Mouse (Mus musculus) myocyte (in vitro differentiated cells): Measurements from ENCODE around the gene Skp2.

Source experiments
- CEBPB ChIP-seq: IDR thresholded peaks from 2 replicates; pipeline ENCODE4 v1.6.1; 2011; ENCODE audit warnings: mild to moderate bottlenecking, moderate library complexity; ENCODE audit not compliant: poor library complexity, insufficient read depth, severe bottlenecking
- E2F4 ChIP-seq: IDR thresholded peaks from one replicate; pipeline ENCODE4 v1.6.1; 2011; ENCODE audit warnings: mild to moderate bottlenecking, control low read depth, moderate library complexity; ENCODE audit not compliant: insufficient read depth
- MAX ChIP-seq: IDR thresholded peaks from one replicate; pipeline ENCODE4 v1.6.1; 2011; ENCODE audit warnings: low read depth, mild to moderate bottlenecking, control low read depth
- MYOD1 ChIP-seq, 3 experiments: IDR thresholded peaks; one replicate each; pipeline ENCODE4 v1.6.1; 2011; ENCODE audit warnings: control low read depth in 2 of 3, low read depth in 2 of 3, mild to moderate bottlenecking in 2 of 3, moderate library complexity in 1 of 3; ENCODE audit not compliant: insufficient read length in 2 of 3, control insufficient read depth in 1 of 3
- MYOG ChIP-seq, 3 experiments: IDR thresholded peaks; one replicate each; pipeline ENCODE4 v1.6.1; 2011; ENCODE audit warnings: control low read depth in 2 of 3, low read depth in 2 of 3, mild to moderate bottlenecking in 2 of 3; ENCODE audit not compliant: insufficient read length in 2 of 3, control insufficient read depth in 1 of 3, insufficient read depth in 1 of 3
- POLR2A ChIP-seq: IDR thresholded peaks from one replicate; pipeline ENCODE4 v1.6.1; 2011; ENCODE audit warnings: low read depth, mild to moderate bottlenecking, control low read depth, moderate library complexity; ENCODE audit not compliant: insufficient read length
- POLR2AphosphoS2 ChIP-seq: IDR thresholded peaks from one replicate; pipeline ENCODE4 v1.6.1; 2011; ENCODE audit warnings: low read depth, control low read depth; ENCODE audit not compliant: insufficient read length
- REST ChIP-seq: IDR thresholded peaks from one replicate; pipeline ENCODE4 v1.6.1; 2011; ENCODE audit warnings: mild to moderate bottlenecking, control low read depth, moderate library complexity; ENCODE audit not compliant: insufficient read depth, insufficient read length
- SRF ChIP-seq: IDR thresholded peaks from one replicate; pipeline ENCODE4 v1.6.1; 2011; ENCODE audit warnings: low read depth; ENCODE audit not compliant: control insufficient read depth, insufficient read length
- TCF12 ChIP-seq: IDR thresholded peaks from one replicate; pipeline ENCODE4 v1.6.1; 2011; ENCODE audit warnings: mild to moderate bottlenecking, control low read depth; ENCODE audit not compliant: poor library complexity, insufficient read depth, severe bottlenecking
- USF1 ChIP-seq: IDR thresholded peaks from one replicate; pipeline ENCODE4 v1.6.1; 2011; ENCODE audit warnings: low read depth, mild to moderate bottlenecking, control low read depth, moderate library complexity

DNA sequence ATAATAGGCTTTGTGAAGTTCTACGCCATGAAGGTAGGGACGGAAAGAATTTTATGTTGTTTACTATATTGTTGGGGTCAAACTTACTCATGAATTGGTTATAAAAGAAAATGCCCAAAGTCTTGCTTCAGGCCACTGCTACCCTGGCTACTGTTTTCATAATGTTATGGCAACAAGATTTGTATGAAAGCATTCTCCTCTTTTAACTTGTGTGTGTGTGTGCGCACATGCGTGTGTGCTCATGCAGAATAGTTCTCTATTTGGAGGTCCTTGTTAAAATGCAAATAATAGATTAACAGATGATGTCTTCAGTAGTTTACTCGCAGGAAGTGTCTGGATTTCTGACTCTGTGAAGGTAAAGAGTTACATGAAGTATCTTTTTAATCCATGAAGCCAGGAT lies 81.5 kb downstream of the Skp2 start:
- TF ChIP-seq POLR2A = no peak
- no peak for TF ChIP-seq CEBPB
- TF ChIP-seq POLR2AphosphoS2 = no peak
- no peak for TF ChIP-seq MYOD1 (IDR thresholded peaks at IDR 0.05; ENCODE audit: control insufficient read depth in 1 of 3, insufficient read length in 2 of 3, low read depth in 2 of 3)
- TF ChIP-seq MAX = no peak
- TF ChIP-seq TCF12 = no peak
- no peak for TF ChIP-seq MYOG (IDR thresholded peaks at IDR 0.05; ENCODE audit: control insufficient read depth in 1 of 3, insufficient read depth in 1 of 3, insufficient read length in 2 of 3, low read depth in 2 of 3)
- no peak for TF ChIP-seq USF1
- TF ChIP-seq SRF = no peak
- TF ChIP-seq E2F4 = no peak
- TF ChIP-seq REST = no peak
